Mouse (Mus musculus) R1 (cell line): ENCODE data around the gene Olfr12.
A peak's percentile ranks its signal among the peaks of the same experiment; 100 is the strongest.

ENCODE experiments used
- DNase-seq: peaks from one replicate; pipeline ENCODE4 v3.0.0-alpha.2; 2018; ENCODE audit warnings: low read depth, low spot score

Gene Olfr12

DNA sequence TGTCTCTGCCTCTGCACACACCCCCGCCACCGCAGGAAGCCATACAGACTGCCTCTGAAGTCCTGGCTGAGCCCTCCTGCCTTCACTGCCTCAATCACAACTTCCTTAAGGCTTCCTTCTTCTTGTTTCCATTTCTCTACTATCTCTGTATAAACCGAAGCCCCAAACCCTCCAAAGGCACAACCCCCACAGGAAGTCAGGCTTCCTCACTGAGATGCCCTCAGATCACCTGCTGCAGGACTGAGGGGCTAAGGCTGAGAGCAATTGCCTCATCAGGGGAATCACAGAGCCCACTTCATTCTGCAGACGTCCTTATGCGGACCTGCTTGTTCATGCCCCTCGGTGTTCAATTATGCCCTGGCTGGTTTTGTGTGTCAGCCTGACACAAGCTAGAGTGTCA is 22.8 kb downstream of the Olfr12 start:
- no peak for DNase-seq

DNA sequence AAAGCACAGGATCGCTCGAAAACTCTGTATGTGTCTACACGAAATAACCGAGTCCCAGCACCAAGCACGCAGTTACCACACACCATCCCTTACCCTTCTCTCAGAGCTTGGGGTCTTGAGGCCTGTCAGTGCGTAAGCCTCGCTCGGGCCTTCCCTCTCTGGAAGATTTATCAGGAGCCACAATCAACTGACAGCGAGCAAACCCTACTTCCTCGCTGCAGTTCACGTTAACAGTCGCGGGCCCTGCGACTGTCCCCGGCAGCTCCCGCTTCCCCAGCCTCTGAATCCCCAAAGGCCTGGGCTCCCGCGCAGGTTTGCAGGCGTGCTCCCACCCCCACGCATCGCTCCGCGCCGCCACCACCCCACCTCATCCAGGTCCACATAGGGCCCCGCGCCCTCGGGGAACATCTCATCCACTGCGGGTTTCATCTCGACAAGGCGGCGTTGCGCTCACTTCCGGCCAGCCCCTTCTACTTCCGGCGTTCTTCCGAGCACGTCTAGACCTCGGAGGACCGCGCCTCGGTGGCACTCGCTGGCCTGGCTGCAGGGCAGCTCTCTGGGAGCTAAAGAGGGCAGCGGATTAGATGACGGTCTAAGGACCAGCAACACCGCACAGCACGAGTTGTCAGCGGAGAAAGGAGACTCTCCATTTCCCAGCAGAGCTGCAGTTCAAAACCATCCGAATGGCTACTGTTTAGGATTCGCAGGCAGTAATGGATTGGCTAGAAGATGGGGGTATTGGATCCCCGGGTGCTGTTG is 24.1 kb downstream of the Olfr12 start, which contains the start of gene Cops9:
TSS of gene Cops9 (minus strand) at position 472 of the 759 bp plus-strand sequence.
- peak; percentile 87 for DNase-seq

DNA sequence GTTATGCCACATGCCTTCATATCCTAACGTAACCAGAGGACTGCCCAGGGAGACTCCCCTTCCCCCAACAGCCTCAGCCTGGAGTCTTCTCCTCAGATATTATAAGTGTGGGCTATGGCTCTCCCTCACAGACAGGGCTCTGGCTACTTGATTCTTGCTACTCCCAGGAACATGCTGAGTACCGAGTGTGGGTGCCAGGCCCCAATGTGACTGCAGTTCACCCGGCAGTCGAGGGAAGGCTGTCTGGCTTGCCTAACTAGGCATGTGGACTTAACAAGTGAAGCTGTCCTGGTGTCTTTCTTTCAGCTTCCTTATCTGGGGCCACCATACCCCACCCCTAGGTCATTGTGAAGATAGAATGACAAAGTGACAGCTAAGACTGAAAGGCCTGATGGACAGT is 26.1 kb downstream of the Olfr12 start:
- no peak for DNase-seq

- DNase-seq: no peak
Observed at GRCm38 (mm10) chr1:92644916-92645315, 27.3 kb downstream of the Olfr12 start.

DNA sequence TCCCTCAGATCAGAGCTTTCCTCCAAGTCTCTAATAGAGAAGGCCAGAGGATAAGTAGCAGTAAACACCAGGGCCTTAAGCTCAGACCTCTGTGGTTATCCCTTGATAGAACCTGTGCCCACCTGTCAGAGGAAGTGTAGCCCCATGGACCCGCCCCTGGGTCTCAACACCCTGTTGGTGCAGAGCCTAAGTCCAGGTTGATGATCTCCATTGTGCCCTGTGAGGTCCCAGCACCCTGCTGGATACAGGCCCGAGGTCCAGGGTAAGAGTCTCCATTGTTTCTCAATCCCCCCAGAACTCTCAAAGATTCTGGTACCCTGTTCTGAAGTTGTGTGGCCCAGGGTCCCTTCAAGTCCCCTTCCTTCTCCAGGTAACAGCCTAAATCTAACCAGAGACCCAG is 28.5 kb downstream of the Olfr12 start:
- DNase-seq: no peak

DNA sequence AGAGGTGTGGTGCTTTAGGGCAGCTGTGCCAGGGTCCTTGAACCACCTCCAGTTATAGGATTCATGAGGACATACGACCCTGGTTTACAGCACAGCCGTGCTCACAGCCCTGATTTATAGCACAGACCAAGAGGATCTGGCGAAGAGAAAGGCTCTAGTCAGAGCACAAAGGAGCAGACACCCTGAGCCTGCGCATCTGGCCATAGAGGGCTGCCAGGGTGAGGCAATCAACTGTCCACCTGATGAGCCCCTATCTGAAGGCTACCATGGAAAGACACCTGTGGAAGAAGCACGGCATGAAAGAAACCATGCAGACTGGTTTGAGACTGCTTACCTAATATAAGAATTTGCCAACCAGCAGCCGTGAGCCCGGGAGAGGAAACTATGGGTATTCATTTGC is 29.0 kb downstream of the Olfr12 start:
- DNase-seq: no peak

- DNase-seq: no peak
Observed at GRCm38 (mm10) chr1:92647026-92647425, 29.4 kb downstream of the Olfr12 start.

DNA sequence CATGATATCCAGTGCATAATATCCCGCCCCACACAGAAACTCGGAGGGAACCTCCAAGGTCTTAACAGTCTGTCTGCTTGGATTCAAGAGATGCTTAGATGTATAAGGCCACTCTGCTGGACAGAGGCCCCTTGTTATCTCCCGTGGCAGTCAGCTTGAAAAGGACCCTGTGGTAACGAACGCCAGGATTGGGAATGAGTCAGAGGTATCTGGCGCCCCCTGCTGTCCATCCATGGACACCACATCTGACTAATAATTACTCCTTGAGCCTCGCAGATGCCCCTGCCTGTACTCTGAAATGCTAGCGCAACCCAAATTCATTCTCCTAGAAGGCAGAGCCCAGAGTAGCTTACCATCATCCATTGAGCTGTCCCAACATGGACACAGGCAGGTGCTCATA is 30.2 kb downstream of the Olfr12 start:
- DNase-seq: peak; percentile 73

DNA sequence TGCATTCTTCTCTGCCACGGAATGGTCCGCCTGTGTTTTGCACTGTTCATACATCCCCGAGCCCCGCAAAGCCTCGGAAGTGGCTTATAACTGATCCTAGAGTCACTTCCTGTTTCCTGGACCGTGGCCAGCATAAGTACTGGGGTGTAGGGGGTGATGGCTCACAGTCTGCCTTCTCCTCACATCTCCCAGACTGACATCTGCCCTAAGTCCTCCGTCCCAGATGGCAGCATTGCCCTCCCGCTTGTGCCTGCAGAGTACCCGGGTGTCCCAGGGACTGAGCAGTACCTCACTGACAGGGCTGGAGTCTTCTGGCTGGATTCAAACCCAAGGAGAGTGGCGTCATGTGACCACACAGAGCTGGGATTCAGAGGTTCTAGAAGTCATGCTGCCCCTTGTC is 30.6 kb downstream of the Olfr12 start:
- no peak for DNase-seq

DNA sequence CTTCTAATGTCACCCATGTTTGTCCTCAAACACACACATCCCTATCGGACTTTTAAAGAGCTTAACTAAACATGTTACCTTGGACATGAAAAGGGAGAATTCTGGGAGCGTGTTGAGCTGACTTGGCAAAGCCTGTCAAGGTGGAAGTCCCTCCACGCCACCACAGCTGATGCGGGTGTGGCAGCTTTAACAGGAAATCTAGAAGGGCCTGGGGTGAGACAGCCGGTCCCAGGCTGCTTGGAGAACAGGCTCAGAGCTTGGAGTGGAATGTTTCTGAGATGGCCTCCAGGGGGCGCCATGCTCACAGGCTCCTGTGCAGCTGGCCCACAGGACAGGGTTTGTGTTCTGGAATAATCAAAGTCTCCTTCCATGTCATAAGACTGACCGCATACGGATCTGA is 31.1 kb downstream of the Olfr12 start, which contains the start of gene Otos:
TSS of gene Otos (minus strand) at position 169 of the 400 bp plus-strand sequence.
- DNase-seq: peak; percentile 80

DNA sequence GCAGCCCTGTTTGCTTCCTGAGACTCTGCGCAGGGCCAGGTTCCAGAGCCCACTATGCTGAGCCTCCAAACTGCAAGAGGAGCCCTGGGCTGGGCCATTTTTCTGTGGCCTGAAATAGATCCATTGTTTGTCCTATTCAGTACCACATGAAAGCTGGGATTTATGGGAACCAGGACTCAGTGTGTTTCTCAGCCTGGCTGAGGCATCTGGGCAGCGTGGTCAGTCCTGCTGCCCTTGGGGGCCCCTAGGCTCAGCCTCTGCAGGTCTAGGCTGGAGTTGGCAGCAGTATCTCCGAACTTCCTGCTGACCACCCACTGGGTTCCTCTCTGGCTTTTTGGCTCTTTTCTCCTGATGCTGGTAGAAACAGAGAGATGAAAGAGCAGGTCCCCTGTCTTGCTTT is 33.9 kb downstream of the Olfr12 start:
- DNase-seq: no peak

DNA sequence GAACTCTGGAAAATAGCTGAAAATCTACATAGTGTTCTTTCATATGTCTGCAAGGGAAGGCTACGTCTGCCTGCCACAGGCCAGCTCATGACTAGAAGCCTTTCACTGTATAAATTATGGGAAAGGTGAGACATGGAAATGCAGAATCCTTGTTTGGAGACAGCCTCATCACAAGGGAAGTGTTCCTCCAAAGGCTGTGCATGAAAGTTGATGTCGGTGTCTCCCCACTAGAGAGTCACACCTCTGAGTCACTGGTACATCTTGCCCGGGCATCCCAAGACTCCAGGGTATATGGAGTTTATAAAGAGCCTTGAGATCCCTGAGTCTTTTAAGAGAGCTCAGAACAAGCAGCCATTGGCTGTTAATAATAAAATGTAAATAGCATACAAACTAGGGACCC is 35.6 kb downstream of the Olfr12 start:
- DNase-seq: no peak

- DNase-seq: no peak
Observed at GRCm38 (mm10) chr1:92654676-92655075, 37.1 kb downstream of the Olfr12 start.

DNA sequence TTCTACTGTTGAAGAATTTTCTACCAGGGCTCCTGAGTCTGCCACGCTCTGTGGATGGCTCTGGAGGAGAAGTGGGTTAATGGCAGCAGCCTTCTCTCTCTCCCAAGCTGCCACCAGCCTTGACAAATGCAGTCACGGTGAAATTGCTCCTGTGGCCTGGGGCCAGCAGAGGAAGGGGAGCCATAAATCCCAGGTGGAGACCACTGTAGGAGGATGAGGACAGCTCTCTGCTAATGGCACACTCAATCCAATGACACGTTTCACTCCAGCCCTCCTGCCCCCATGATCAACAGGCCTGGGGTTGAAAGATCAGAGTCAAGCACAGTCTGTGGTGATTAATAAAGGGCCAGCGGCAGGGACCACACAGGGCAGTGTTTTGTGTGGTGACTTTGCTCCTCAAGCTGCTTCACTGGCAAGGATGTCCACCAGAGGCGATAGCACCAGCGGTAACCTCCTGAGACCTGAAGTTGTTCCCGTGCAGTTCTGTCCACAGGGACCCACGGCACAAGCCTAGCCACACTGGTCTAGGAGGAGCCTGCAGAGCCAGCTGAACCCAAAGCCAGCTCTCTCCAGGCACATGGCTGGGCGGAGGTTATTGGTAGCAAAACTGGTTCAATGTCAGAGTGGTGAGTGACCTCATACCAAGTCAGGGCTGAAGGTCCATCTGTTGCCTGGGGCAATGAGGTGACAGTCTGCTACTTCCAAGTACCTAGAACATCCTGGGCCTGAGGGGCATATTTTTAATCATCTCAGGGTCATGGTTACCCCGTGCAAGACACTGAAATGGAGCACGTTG is 39.6 kb downstream of the Olfr12 start:
- no peak for DNase-seq

DNA sequence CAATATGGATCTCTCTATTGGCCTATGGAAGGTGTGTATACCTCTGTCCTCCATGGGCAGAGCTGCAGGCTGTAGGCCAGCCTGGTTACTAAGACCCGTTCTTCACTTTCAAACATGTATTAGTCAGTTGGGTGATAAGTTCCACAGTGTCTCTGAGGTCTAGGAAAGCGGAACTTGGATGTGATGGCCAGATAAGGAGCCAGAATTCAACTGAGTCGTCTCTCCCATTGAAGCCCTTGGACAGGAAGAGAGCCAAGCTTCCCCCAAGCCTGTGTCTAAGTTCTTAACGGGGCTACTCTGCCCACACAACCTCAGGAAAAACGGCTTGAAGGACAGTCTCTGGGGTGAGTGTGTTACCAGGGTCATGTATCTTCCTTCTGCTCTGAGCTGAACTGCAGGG is 41.8 kb downstream of the Olfr12 start:
- DNase-seq: no peak

GRCm38 (mm10) chr1:92667106-92667505 is 49.5 kb downstream of the Olfr12 start:
- DNase-seq: no peak

- DNase-seq: no peak
Observed at GRCm38 (mm10) chr1:92669430-92669829, 51.8 kb downstream of the Olfr12 start.

- DNase-seq: no peak
Observed at GRCm38 (mm10) chr1:92671326-92671725, 53.7 kb downstream of the Olfr12 start.
